In genomic region chr6:105090882-105091281, GRCm38 (mm10) we compare ENCODE assay signal across 8 mouse cellular contexts.
A peak's percentile ranks its signal among the peaks of the same experiment; 100 is the strongest.
DNase-seq lines count a peak whose midpoint lies in the region; ATAC-seq and TF ChIP-seq lines count a peak whose summit lies in the region.

No protein-coding gene starts in this region.

- peak; percentile 40 for DNase-seq in hindbrain, embryonic 10.5 days (ENCODE audit: low spot score)
- DNase-seq in urinary bladder, postnatal 14 days (ENCODE audit: low spot score) = peak; percentile 19
- DNase-seq in urinary bladder, postnatal 36 days (ENCODE audit: low spot score in 2 of 2) = no peak
- DNase-seq in left cerebral cortex, postnatal 4 days = peak; percentile 53
- DNase-seq in c-Kit-positive CD71-positive TER-119-positive erythroid progenitor cells, embryonic 14.5 days (ENCODE audit: low spot score) = no peak
- no peak for DNase-seq in urinary bladder, adult 2 months (ENCODE audit: low spot score)

- H3K4me2 ChIP-seq in hindbrain, embryonic 13.5 days = no peak overlapping the region

- no peaks in the 10 kb centered on the region for H3K27me3 ChIP-seq in hindbrain, embryonic 10.5 days (ENCODE audit: insufficient read depth, poor library complexity, severe bottlenecking)
- no peaks in the 10 kb centered on the region for H3K27me3 ChIP-seq in hindbrain, embryonic 13.5 days

- no peaks in the 10 kb centered on the region for H3K36me3 ChIP-seq in hindbrain, embryonic 10.5 days
- H3K36me3 ChIP-seq in hindbrain, embryonic 13.5 days = no peaks in the 10 kb centered on the region

- no peak overlapping the region for H3K4me3 ChIP-seq in hindbrain, embryonic 10.5 days
- H3K4me3 ChIP-seq in hindbrain, embryonic 13.5 days = no peak overlapping the region
- no peak overlapping the region for H3K4me3 ChIP-seq in embryonic fibroblast, embryonic 13.5 days (ENCODE audit: insufficient read depth, low read length)

- H3K9me3 ChIP-seq in hindbrain, embryonic 10.5 days = no peaks in the 10 kb centered on the region
- H3K9me3 ChIP-seq in hindbrain, embryonic 13.5 days = no peaks in the 10 kb centered on the region

- TF ChIP-seq POLR2A in embryonic fibroblast, embryonic 13.5 days (IDR thresholded peaks at IDR 0.05; ENCODE audit: low read depth, low read length) = no peak

- WGBS in hindbrain, embryonic 10.5 days = 9% methylated on average over 1 of the region's 1 CpGs
- 14% methylated on average over 1 of the region's 1 CpGs for WGBS in hindbrain, embryonic 13.5 days

- no peaks in the 10 kb centered on the region for H3K4me1 ChIP-seq in hindbrain, embryonic 10.5 days (replicated peaks)
- no peaks in the 10 kb centered on the region for H3K4me1 ChIP-seq in hindbrain, embryonic 13.5 days (replicated peaks)
- H3K4me1 ChIP-seq in embryonic fibroblast, embryonic 13.5 days (ENCODE audit: control insufficient read depth, insufficient read depth, low read length) = no peaks in the 10 kb centered on the region

- no peak for ATAC-seq in hindbrain, embryonic 13.5 days (ENCODE audit: low FRiP score)

- peak; percentile 52; the same call in 1 of the 2 replicates for TF ChIP-seq CTCF in embryonic fibroblast, embryonic 13.5 days (IDR thresholded peaks at IDR 0.05; ENCODE audit: borderline replicate concordance, insufficient read depth, low read length)

- no peak overlapping the region for H3K9ac ChIP-seq in hindbrain, embryonic 13.5 days

- intact Hi-C loops in left cerebral cortex, postnatal 4 days (cut with DNase I) = no loop called here

- H3K27ac ChIP-seq in hindbrain, embryonic 10.5 days = no peak overlapping the region
- H3K27ac ChIP-seq in hindbrain, embryonic 13.5 days = no peak overlapping the region
- no peak overlapping the region for H3K27ac ChIP-seq in embryonic fibroblast, embryonic 13.5 days (ENCODE audit: insufficient read depth, low read length)

Comparison
In these comparisons a context has a peak if more than half of its experiments do, and no peak if none do; other contexts are left out.
1. DNase-seq: peak in hindbrain, embryonic 10.5 days (single experiment), urinary bladder, postnatal 14 days (single experiment) and left cerebral cortex, postnatal 4 days (single experiment); none in urinary bladder, postnatal 36 days (0 of 2), c-Kit-positive CD71-positive TER-119-positive erythroid progenitor cells, embryonic 14.5 days (single experiment) and urinary bladder, adult 2 months (single experiment).